Mouse (Mus musculus): ENCODE measurements around the gene Borcs7. TPM values are rescaled to one million over a fixed set of nuclear protein-coding genes. Genes with fewer than 3 reads are reported as not detected.
A peak's percentile ranks its signal among the peaks of the same experiment; 100 is the strongest.

The Borcs7 gene
- polyA plus RNA-seq, 1 experiment, result 5.3 TPM

GRCm38 (mm10) chr19:46643236-46643635, 46.5 kb upstream of the Borcs7 start:
- Histone ChIP-seq H3K27me3 (ENCODE audit: control insufficient read depth, insufficient read depth, insufficient read length) (no peaks in the 10 kb centered on the region), H3K79me2 (ENCODE audit: control insufficient read depth, insufficient read depth) (peaks cover 13% of the 10 kb centered on the region), H3K4me2 (ENCODE audit: low read depth) (peak overlapping the region; percentile 76), H3K4me3 (no peak overlapping the region), H3K36me3 (ENCODE audit: control insufficient read depth, insufficient read depth) (no peaks in the 10 kb centered on the region), H3ac (ENCODE audit: control insufficient read depth, insufficient read length) (no peak overlapping the region)
- no peak for TF ChIP-seq REST (IDR thresholded peaks at IDR 0.05; ENCODE audit: insufficient read depth, insufficient read length)
- TF ChIP-seq SRF (IDR thresholded peaks at IDR 0.05; ENCODE audit: control insufficient read depth, insufficient read length, low read depth), result no peak
- TF ChIP-seq MYOG (IDR thresholded peaks at IDR 0.05; ENCODE audit: control insufficient read depth in 1 of 3, insufficient read depth in 1 of 3, insufficient read length in 2 of 3, low read depth in 2 of 3), result no peak
- no peak for TF ChIP-seq USF1 (IDR thresholded peaks at IDR 0.05; ENCODE audit: low read depth)
- TF ChIP-seq TCF12 (IDR thresholded peaks at IDR 0.05; ENCODE audit: insufficient read depth, poor library complexity, severe bottlenecking), result no peak
- TF ChIP-seq E2F4 (IDR thresholded peaks at IDR 0.05; ENCODE audit: insufficient read depth), result no peak
- TF ChIP-seq CEBPB (IDR thresholded peaks at IDR 0.05; ENCODE audit: insufficient read depth, poor library complexity, severe bottlenecking), result no peak
- no peak for TF ChIP-seq POLR2A (IDR thresholded peaks at IDR 0.05; ENCODE audit: insufficient read length, low read depth)
- TF ChIP-seq MAX (IDR thresholded peaks at IDR 0.05; ENCODE audit: low read depth), result no peak
- TF ChIP-seq MYOD1 (IDR thresholded peaks at IDR 0.05; ENCODE audit: control insufficient read depth in 1 of 3, insufficient read length in 2 of 3, low read depth in 2 of 3), result no peak
- TF ChIP-seq POLR2AphosphoS2 (IDR thresholded peaks at IDR 0.05; ENCODE audit: insufficient read length, low read depth), result no peak
- no peak for TF ChIP-seq TCF3 (IDR thresholded peaks at IDR 0.05; ENCODE audit: insufficient read length, low read depth)

GRCm38 (mm10) chr19:46644343-46644792, 45.3 kb upstream of the Borcs7 start:
- Histone ChIP-seq H3K27me3 (ENCODE audit: control insufficient read depth, insufficient read depth, insufficient read length) (no peaks in the 10 kb centered on the region), H3K36me3 (ENCODE audit: control insufficient read depth, insufficient read depth) (no peaks in the 10 kb centered on the region), H3K4me3 (no peak overlapping the region), H3K79me2 (ENCODE audit: control insufficient read depth, insufficient read depth) (peaks cover 13% of the 10 kb centered on the region), H3ac (ENCODE audit: control insufficient read depth, insufficient read length) (no peak overlapping the region), H3K4me2 (ENCODE audit: low read depth) (peak overlapping the region; percentile 76)
- no peak for TF ChIP-seq REST (IDR thresholded peaks at IDR 0.05; ENCODE audit: insufficient read depth, insufficient read length)
- no peak for TF ChIP-seq POLR2AphosphoS2 (IDR thresholded peaks at IDR 0.05; ENCODE audit: insufficient read length, low read depth)
- TF ChIP-seq POLR2A (IDR thresholded peaks at IDR 0.05; ENCODE audit: insufficient read length, low read depth), result no peak
- TF ChIP-seq USF1 (IDR thresholded peaks at IDR 0.05; ENCODE audit: low read depth), result no peak
- TF ChIP-seq E2F4 (IDR thresholded peaks at IDR 0.05; ENCODE audit: insufficient read depth), result no peak
- TF ChIP-seq MAX (IDR thresholded peaks at IDR 0.05; ENCODE audit: low read depth), result no peak
- no peak for TF ChIP-seq MYOG (IDR thresholded peaks at IDR 0.05; ENCODE audit: control insufficient read depth in 1 of 3, insufficient read depth in 1 of 3, insufficient read length in 2 of 3, low read depth in 2 of 3)
- no peak for TF ChIP-seq MYOD1 (IDR thresholded peaks at IDR 0.05; ENCODE audit: control insufficient read depth in 1 of 3, insufficient read length in 2 of 3, low read depth in 2 of 3)
- no peak for TF ChIP-seq SRF (IDR thresholded peaks at IDR 0.05; ENCODE audit: control insufficient read depth, insufficient read length, low read depth)

GRCm38 (mm10) chr19:46644793-46645602, 44.7 kb upstream of the Borcs7 start:
- no peak overlapping the region for H3ac ChIP-seq (ENCODE audit: control insufficient read depth, insufficient read length)
- peaks cover 13% of the 10 kb centered on the region for H3K79me2 ChIP-seq (ENCODE audit: control insufficient read depth, insufficient read depth)
- H3K4me2 ChIP-seq (ENCODE audit: low read depth), result peak overlapping the region; percentile 76
- TF ChIP-seq MYOG (IDR thresholded peaks at IDR 0.05; ENCODE audit: control insufficient read depth in 1 of 3, insufficient read depth in 1 of 3, insufficient read length in 2 of 3, low read depth in 2 of 3), result peak; percentile 57 to 87 (median 66)
- peak; percentile 17 for TF ChIP-seq POLR2A (IDR thresholded peaks at IDR 0.05; ENCODE audit: insufficient read length, low read depth)
- TF ChIP-seq POLR2AphosphoS2 (IDR thresholded peaks at IDR 0.05; ENCODE audit: insufficient read length, low read depth), result peak; percentile 16
- TF ChIP-seq MYOD1 (IDR thresholded peaks at IDR 0.05; ENCODE audit: control insufficient read depth in 1 of 3, insufficient read length in 2 of 3, low read depth in 2 of 3), result peak; percentile 41 to 89 (median 87)
- TF ChIP-seq TCF12 (IDR thresholded peaks at IDR 0.05; ENCODE audit: insufficient read depth, poor library complexity, severe bottlenecking), result peak; percentile 66
- TF ChIP-seq MAX (IDR thresholded peaks at IDR 0.05; ENCODE audit: low read depth), result no peak
- no peak for TF ChIP-seq SRF (IDR thresholded peaks at IDR 0.05; ENCODE audit: control insufficient read depth, insufficient read length, low read depth)
- no peak for TF ChIP-seq TCF3 (IDR thresholded peaks at IDR 0.05; ENCODE audit: insufficient read length, low read depth)
- no peaks in the 10 kb centered on the region for H3K27me3 ChIP-seq (ENCODE audit: control insufficient read depth, insufficient read depth, insufficient read length)
- H3K4me3 ChIP-seq, result no peak overlapping the region
- H3K36me3 ChIP-seq (ENCODE audit: control insufficient read depth, insufficient read depth), result no peaks in the 10 kb centered on the region

- no peaks in the 10 kb centered on the region for H3K36me3 ChIP-seq (ENCODE audit: control insufficient read depth, insufficient read depth)
- peak overlapping the region; percentile 76 for H3K4me2 ChIP-seq (ENCODE audit: low read depth)
- H3K4me3 ChIP-seq, result no peak overlapping the region
- H3K27me3 ChIP-seq (ENCODE audit: control insufficient read depth, insufficient read depth, insufficient read length), result no peaks in the 10 kb centered on the region
- H3K79me2 ChIP-seq (ENCODE audit: control insufficient read depth, insufficient read depth), result peaks cover 13% of the 10 kb centered on the region
- TF ChIP-seq MAX (IDR thresholded peaks at IDR 0.05; ENCODE audit: low read depth) (no peak), POLR2AphosphoS2 (IDR thresholded peaks at IDR 0.05; ENCODE audit: insufficient read length, low read depth) (no peak), MYOD1 (IDR thresholded peaks at IDR 0.05; ENCODE audit: control insufficient read depth in 1 of 3, insufficient read length in 2 of 3, low read depth in 2 of 3) (peak in 1 of 3 experiments; percentile 22), TCF3 (IDR thresholded peaks at IDR 0.05; ENCODE audit: insufficient read length, low read depth) (no peak), E2F4 (IDR thresholded peaks at IDR 0.05; ENCODE audit: insufficient read depth) (no peak), MYOG (IDR thresholded peaks at IDR 0.05; ENCODE audit: control insufficient read depth in 1 of 3, insufficient read depth in 1 of 3, insufficient read length in 2 of 3, low read depth in 2 of 3) (no peak), CEBPB (IDR thresholded peaks at IDR 0.05; ENCODE audit: insufficient read depth, poor library complexity, severe bottlenecking) (no peak)
- H3ac ChIP-seq (ENCODE audit: control insufficient read depth, insufficient read length), result no peak overlapping the region
These were observed 43.6 kb upstream of the Borcs7 start for GRCm38 (mm10) chr19:46646041-46646481.

Data from myocyte (in vitro differentiated cells).